Mouse (Mus musculus) MEL (cell line): Measurements from ENCODE around the gene Tmem267. TPM values are rescaled to one million over a fixed set of nuclear protein-coding genes. Genes with fewer than 3 reads are reported as not detected.
"Not testable (repeated sequence)": the region's sequence is repeated elsewhere in the genome, so short reads cannot be mapped to it uniquely, and the experiment has no call there.

Experiments used
- DNase-seq: peaks from one replicate; pipeline ENCODE4 v3.0.0; 2011; ENCODE audit warnings: low read depth, low spot score
- H3K27ac ChIP-seq: 2 replicates; pipeline ENCODE4 v1.5.1; 2012; ENCODE audit warnings: low read depth, mild to moderate bottlenecking, control low read depth, low read length, moderate library complexity; ENCODE audit not compliant: control insufficient read depth
- H3K27me3 ChIP-seq, 2 experiments: fragments of 150-350 bp in 1 of 2; sonication (generic) in 1 of 2; 2 replicates each; pipeline ENCODE4 v1.6.1; 2012; ENCODE audit warnings: low read length in 2 of 2, mild to moderate bottlenecking in 2 of 2, improper control_type of control experiment in 1 of 2, moderate library complexity in 1 of 2; ENCODE audit not compliant: insufficient read depth in 2 of 2, control insufficient read depth in 1 of 2
- H3K36me3 ChIP-seq, 2 experiments: 2 replicates each; pipeline ENCODE4 v1.6.1; 2012 to 2014; ENCODE audit warnings: low read length in 2 of 2, improper control_type of control experiment in 1 of 2, inconsistent platforms in 1 of 2, mild to moderate bottlenecking in 1 of 2; ENCODE audit not compliant: insufficient read depth in 2 of 2, control insufficient read depth in 1 of 2
- H3K4me1 ChIP-seq, 2 experiments: fragments of 150-350 bp in 1 of 2; sonication (generic) in 1 of 2; 2 replicates each; pipeline ENCODE4 v1.6.1; 2012; ENCODE audit warnings: low read length in 2 of 2, improper control_type of control experiment in 1 of 2, mild to moderate bottlenecking in 1 of 2; ENCODE audit not compliant: insufficient read depth in 2 of 2, control insufficient read depth in 1 of 2
- H3K4me3 ChIP-seq, 2 experiments: fragments of 150-350 bp in 1 of 2; sonication (generic) in 1 of 2; 2 replicates each; pipeline ENCODE4 v1.5.1; 2012; ENCODE audit warnings: low read depth in 2 of 2, low read length in 2 of 2, mild to moderate bottlenecking in 2 of 2, moderate library complexity in 2 of 2, control low read depth in 1 of 2, improper control_type of control experiment in 1 of 2; ENCODE audit not compliant: control insufficient read depth in 1 of 2, insufficient read depth in 1 of 2
- H3K79me2 ChIP-seq: 2 replicates; pipeline ENCODE4 v1.6.1; 2012; ENCODE audit warnings: mild to moderate bottlenecking, low read length, moderate library complexity; ENCODE audit not compliant: control insufficient read depth, poor library complexity, insufficient read depth
- H3K9ac ChIP-seq: 2 replicates; pipeline ENCODE4 v1.6.1; 2012; ENCODE audit warnings: low read depth, mild to moderate bottlenecking, control low read depth, low read length, moderate library complexity; ENCODE audit not compliant: control insufficient read depth, poor library complexity, severe bottlenecking
- H3K9me3 ChIP-seq: fragments of 150-350 bp; sonication (generic); replicated peaks from 2 replicates; pipeline ENCODE4 v1.6.1; 2012; ENCODE audit warnings: mild to moderate bottlenecking, low read length, improper control_type of control experiment, moderate library complexity; ENCODE audit not compliant: insufficient read depth
- polyA plus RNA-seq, 2 experiments: library from polyadenylated mRNA; stranded (reverse) in 1 of 2; unstranded in 1 of 2; fragments of >175 nt in 1 of 2; fragments of >200 nt in 1 of 2; gene quantifications; 2 replicates each; pipeline versions ENCODE4 v1.2.1 to v1.2.4; 2012; ENCODE audit warnings: low replicate concordance in 2 of 2, low read depth in 1 of 2; ENCODE audit not compliant: insufficient read length in 2 of 2, insufficient read depth in 1 of 2, missing spikeins in 1 of 2
- total RNA-seq: library from RNA; depleted of rRNA; stranded (reverse); fragments of 300-350 nt; gene quantifications from 2 replicates; pipeline ENCODE4 v1.2.3, GENCODE M21; 2012

The Tmem267 gene
- total and polyA plus RNA-seq, 3 experiments, result 3.9 to 8.3 TPM; not detected in 1

GRCm38 (mm10) chr13:119599498-119599897, 111.7 kb downstream of the Tmem267 start:
- not testable (repeated sequence) for H3K9ac ChIP-seq, H3K4me1 ChIP-seq, H3K36me3 ChIP-seq, H3K27ac ChIP-seq, H3K79me2 ChIP-seq, H3K9me3 ChIP-seq, H3K27me3 ChIP-seq, DNase-seq, H3K4me3 ChIP-seq

GRCm38 (mm10) chr13:119600166-119600565, 112.3 kb downstream of the Tmem267 start:
- not testable (repeated sequence) for H3K9ac ChIP-seq, H3K27me3 ChIP-seq, H3K79me2 ChIP-seq, H3K4me3 ChIP-seq, H3K4me1 ChIP-seq, H3K36me3 ChIP-seq, H3K9me3 ChIP-seq, H3K27ac ChIP-seq
- peak; percentile 33 for DNase-seq

- not testable (repeated sequence) for DNase-seq, H3K4me1 ChIP-seq, H3K9me3 ChIP-seq
Observed at GRCm38 (mm10) chr13:119602688-119603331, 115.0 kb downstream of the Tmem267 start.

GRCm38 (mm10) chr13:119603890-119604289, 116.1 kb downstream of the Tmem267 start:
- not testable (repeated sequence) for H3K27me3 ChIP-seq, H3K27ac ChIP-seq, DNase-seq, H3K9ac ChIP-seq, H3K36me3 ChIP-seq, H3K79me2 ChIP-seq, H3K4me1 ChIP-seq, H3K4me3 ChIP-seq, H3K9me3 ChIP-seq

More at GRCm38 (mm10) chr13:119602688-119603331, 115.0 kb downstream of the Tmem267 start:
- H3K9ac ChIP-seq, H3K27me3 ChIP-seq, H3K27ac ChIP-seq, H3K4me3 ChIP-seq, H3K36me3 ChIP-seq, H3K79me2 ChIP-seq: not testable (repeated sequence)

- not testable (repeated sequence) for H3K4me1 ChIP-seq, DNase-seq, H3K36me3 ChIP-seq, H3K27ac ChIP-seq, H3K9me3 ChIP-seq, H3K4me3 ChIP-seq, H3K27me3 ChIP-seq, H3K9ac ChIP-seq, H3K79me2 ChIP-seq
Observed at GRCm38 (mm10) chr13:119604322-119604721, 116.5 kb downstream of the Tmem267 start.
